ENCODE assay signal across 8 mouse cellular contexts in genomic region chr13:98588951-98589501, GRCm38 (mm10). TPM values are rescaled to one million over a fixed set of nuclear protein-coding genes. Genes with fewer than 3 reads are reported as not detected.
A peak's percentile ranks its signal among the peaks of the same experiment; 100 is the strongest.
DNase-seq lines count a peak whose midpoint lies in the region; ATAC-seq and TF ChIP-seq lines count a peak whose summit lies in the region.

No protein-coding gene starts in this region.

- H3K4me1 ChIP-seq in hindbrain, embryonic 15.5 days (replicated peaks): peaks cover 23% of the 10 kb centered on the region

- peak; percentile 93 for DNase-seq in ZHBTc4 (ENCODE audit: low read depth, low spot score)
- DNase-seq in cerebellum, postnatal 36 days: peak; percentile 81 to 82
- peak; percentile 82 for DNase-seq in gastrocnemius, adult 2 months
- peak; percentile 73 for DNase-seq in left cerebral cortex, adult 18-20 months (ENCODE audit: low spot score in 2 of 2)
- peak; percentile 85 to 87 for DNase-seq in lung, postnatal 4 days
- DNase-seq in retina, postnatal 7 days (ENCODE audit: low read depth, low spot score): peak; percentile 77
- peak; percentile 71 for DNase-seq in thymus, postnatal 4 days

- H3K36me3 ChIP-seq in hindbrain, embryonic 15.5 days: no peaks in the 10 kb centered on the region

- intact Hi-C loops in gastrocnemius, adult 2 months (cut with DNase I): no loop called here

- peak overlapping the region; percentile 73 for H3K4me3 ChIP-seq in gastrocnemius, adult 2 months
- H3K4me3 ChIP-seq in hindbrain, embryonic 15.5 days: peak overlapping the region; percentile 46

- WGBS in hindbrain, embryonic 15.5 days: 1% methylated on average over 35 of the region's 35 CpGs

- peaks cover 33% of the 10 kb centered on the region for H3K27me3 ChIP-seq in hindbrain, embryonic 15.5 days

- peak; percentile 86 for TF ChIP-seq CTCF in gastrocnemius, adult 2 months (IDR thresholded peaks at IDR 0.05)

- peak overlapping the region; percentile 88 for H3K4me2 ChIP-seq in hindbrain, embryonic 15.5 days

- peak; percentile 82 for ATAC-seq in hindbrain, embryonic 15.5 days (ENCODE audit: low FRiP score, low read depth)

- H3K27ac ChIP-seq in gastrocnemius, adult 2 months: no peak overlapping the region
- no peak overlapping the region for H3K27ac ChIP-seq in hindbrain, embryonic 15.5 days (replicated peaks)

- H3K9ac ChIP-seq in hindbrain, embryonic 15.5 days: peak overlapping the region; percentile 42

- no peaks in the 10 kb centered on the region for H3K9me3 ChIP-seq in hindbrain, embryonic 15.5 days

RNA-seq across cellular contexts. Expression of gene Tmem174, which starts 48.2 kb away (rescaled TPM):
- not detected for total RNA-seq in gastrocnemius, adult 2 months (2021)
- polyA plus RNA-seq in hindbrain, embryonic 15.5 days (2015; fragmentation: Nextera tagmentation; extraction: Ambion mirVana): 0.07 TPM in 1 of 2 replicates, not detected in the other
- total RNA-seq in left cerebral cortex, adult 18-20 months (2021): under 1 TPM in 1 of 2 experiments, not detected in 1; 0.14 TPM
